Mouse (Mus musculus): ENCODE data around the gene Atp2b4. TPM values are rescaled to one million over a fixed set of nuclear protein-coding genes. Genes with fewer than 3 reads are reported as not detected.

The Atp2b4 gene
- polyA plus RNA-seq, 1 experiment from 2014 or later: 3.5 TPM

- Histone ChIP-seq H3K27ac (no peak overlapping the region), H3K36me3 (no peaks in the 10 kb centered on the region), H3K9me3 (replicated peaks) (no peaks in the 10 kb centered on the region), H3K4me3 (no peak overlapping the region), H3K27me3 (ENCODE audit: low read depth, poor library complexity, severe bottlenecking) (0 out of 2 replicates have a peak, but pooled peaks cover 4% of the 10 kb centered on the region), H3K4me1 (peaks cover 47% of the 10 kb centered on the region)
- 90% methylated on average over 5 of the region's 5 CpGs for WGBS
- no peak for DNase-seq (ENCODE audit: low spot score)
These were observed 39.6 kb downstream of the Atp2b4 start for GRCm38 (mm10) chr1:133761278-133761677.

- H3K36me3 ChIP-seq: no peaks in the 10 kb centered on the region
- H3K4me1 ChIP-seq: peaks cover 1% of the 10 kb centered on the region; the same call in 1 of the 2 replicates
- H3K27ac ChIP-seq: no peak overlapping the region
- WGBS: 82% methylated on average over 4 of the region's 4 CpGs
- DNase-seq (ENCODE audit: low spot score): no peak
- no peaks in the 10 kb centered on the region for H3K9me3 ChIP-seq (replicated peaks)
- 0 out of 2 replicates have a peak, but pooled peaks cover 4% of the 10 kb centered on the region for H3K27me3 ChIP-seq (ENCODE audit: low read depth, poor library complexity, severe bottlenecking)
- H3K4me3 ChIP-seq: no peak overlapping the region
These were observed 46.4 kb downstream of the Atp2b4 start for GRCm38 (mm10) chr1:133754317-133754868.

- Histone ChIP-seq H3K9me3 (replicated peaks) (no peaks in the 10 kb centered on the region), H3K36me3 (no peaks in the 10 kb centered on the region), H3K27ac (no peak overlapping the region), H3K4me1 (peaks cover 5% of the 10 kb centered on the region; the same call in 1 of the 2 replicates), H3K27me3 (ENCODE audit: low read depth, poor library complexity, severe bottlenecking) (0 out of 2 replicates have a peak, but pooled peaks cover 4% of the 10 kb centered on the region), H3K4me3 (no peak overlapping the region)
- 89% methylated on average over 8 of the region's 8 CpGs for WGBS
- no peak for DNase-seq (ENCODE audit: low spot score)
These were observed 47.5 kb downstream of the Atp2b4 start for GRCm38 (mm10) chr1:133753325-133753724.

GRCm38 (mm10) chr1:133751621-133752020, 49.2 kb downstream of the Atp2b4 start:
- Histone ChIP-seq H3K27ac (no peak overlapping the region), H3K27me3 (ENCODE audit: low read depth, poor library complexity, severe bottlenecking) (no peaks in the 10 kb centered on the region), H3K4me3 (no peak overlapping the region), H3K4me1 (peaks cover 17% of the 10 kb centered on the region), H3K9me3 (replicated peaks) (no peaks in the 10 kb centered on the region), H3K36me3 (no peaks in the 10 kb centered on the region)
- no peak for DNase-seq (ENCODE audit: low spot score)
- WGBS: 84% methylated on average over 3 of the region's 3 CpGs

GRCm38 (mm10) chr1:133749954-133750353, 50.9 kb downstream of the Atp2b4 start:
- Histone ChIP-seq H3K36me3 (no peaks in the 10 kb centered on the region), H3K4me3 (no peak overlapping the region), H3K27ac (no peak overlapping the region), H3K4me1 (peaks cover 26% of the 10 kb centered on the region), H3K9me3 (replicated peaks) (no peaks in the 10 kb centered on the region), H3K27me3 (ENCODE audit: low read depth, poor library complexity, severe bottlenecking) (peaks cover 11% of the 10 kb centered on the region)
- 76% methylated on average over 4 of the region's 4 CpGs for WGBS
- DNase-seq (ENCODE audit: low spot score): no peak

GRCm38 (mm10) chr1:133745078-133745495, 55.8 kb downstream of the Atp2b4 start:
- Histone ChIP-seq H3K4me3 (no peak overlapping the region), H3K4me1 (peaks cover 67% of the 10 kb centered on the region), H3K9me3 (replicated peaks) (no peaks in the 10 kb centered on the region), H3K36me3 (no peaks in the 10 kb centered on the region), H3K27ac (peak overlapping the region; percentile 31; the same call in 1 of the 2 replicates), H3K27me3 (ENCODE audit: low read depth, poor library complexity, severe bottlenecking) (peaks cover 40% of the 10 kb centered on the region)
- DNase-seq (ENCODE audit: low spot score): no peak
- 58% methylated on average over 9 of the region's 9 CpGs for WGBS

GRCm38 (mm10) chr1:133744609-133745008, 56.2 kb downstream of the Atp2b4 start:
- H3K4me3 ChIP-seq: no peak overlapping the region
- peaks cover 67% of the 10 kb centered on the region for H3K4me1 ChIP-seq
- H3K27ac ChIP-seq: peak overlapping the region; percentile 31; the same call in 1 of the 2 replicates
- H3K36me3 ChIP-seq: no peaks in the 10 kb centered on the region
- 87% methylated on average over 4 of the region's 4 CpGs for WGBS
- no peak for DNase-seq (ENCODE audit: low spot score)
- H3K27me3 ChIP-seq (ENCODE audit: low read depth, poor library complexity, severe bottlenecking): peaks cover 44% of the 10 kb centered on the region
- H3K9me3 ChIP-seq (replicated peaks): no peaks in the 10 kb centered on the region

GRCm38 (mm10) chr1:133742517-133742916, 58.3 kb downstream of the Atp2b4 start:
- WGBS: 24% methylated on average over 8 of the region's 8 CpGs
- no peaks in the 10 kb centered on the region for H3K36me3 ChIP-seq
- no peak overlapping the region for H3K4me3 ChIP-seq
- no peaks in the 10 kb centered on the region for H3K9me3 ChIP-seq (replicated peaks)
- H3K4me1 ChIP-seq: peaks cover 59% of the 10 kb centered on the region
- H3K27ac ChIP-seq: peak overlapping the region; percentile 88
- H3K27me3 ChIP-seq (ENCODE audit: low read depth, poor library complexity, severe bottlenecking): peaks cover 63% of the 10 kb centered on the region
- DNase-seq (ENCODE audit: low spot score): peak; percentile 43

GRCm38 (mm10) chr1:133741881-133742434, 58.9 kb downstream of the Atp2b4 start:
- peaks cover 69% of the 10 kb centered on the region for H3K27me3 ChIP-seq (ENCODE audit: low read depth, poor library complexity, severe bottlenecking)
- no peaks in the 10 kb centered on the region for H3K36me3 ChIP-seq
- H3K9me3 ChIP-seq (replicated peaks): no peaks in the 10 kb centered on the region
- peaks cover 53% of the 10 kb centered on the region for H3K4me1 ChIP-seq
- no peak overlapping the region for H3K4me3 ChIP-seq
- WGBS: 33% methylated on average over 11 of the region's 11 CpGs
- H3K27ac ChIP-seq: peak overlapping the region; percentile 88
- DNase-seq (ENCODE audit: low spot score): peak; percentile 58

GRCm38 (mm10) chr1:133741171-133741570, 59.7 kb downstream of the Atp2b4 start:
- no peak for DNase-seq (ENCODE audit: low spot score)
- no peak overlapping the region for H3K4me3 ChIP-seq
- peaks cover 75% of the 10 kb centered on the region for H3K27me3 ChIP-seq (ENCODE audit: low read depth, poor library complexity, severe bottlenecking)
- WGBS: 87% methylated on average over 6 of the region's 6 CpGs
- no peaks in the 10 kb centered on the region for H3K9me3 ChIP-seq (replicated peaks)
- H3K36me3 ChIP-seq: no peaks in the 10 kb centered on the region
- H3K27ac ChIP-seq: peak overlapping the region; percentile 88
- peaks cover 55% of the 10 kb centered on the region for H3K4me1 ChIP-seq

GRCm38 (mm10) chr1:133736664-133737063, 64.2 kb downstream of the Atp2b4 start:
- Histone ChIP-seq H3K27me3 (ENCODE audit: low read depth, poor library complexity, severe bottlenecking) (peaks cover 58% of the 10 kb centered on the region), H3K27ac (peak overlapping the region; percentile 87; the same call in 1 of the 2 replicates), H3K4me1 (peaks cover 44% of the 10 kb centered on the region), H3K4me3 (no peak overlapping the region), H3K9me3 (replicated peaks) (no peaks in the 10 kb centered on the region), H3K36me3 (peaks cover under 1% of the 10 kb centered on the region; the same call in 1 of the 2 replicates)
- DNase-seq (ENCODE audit: low spot score): no peak
- WGBS: 77% methylated on average over 7 of the region's 7 CpGs

GRCm38 (mm10) chr1:133735995-133736652, 64.7 kb downstream of the Atp2b4 start:
- peak; percentile 68 for DNase-seq (ENCODE audit: low spot score)
- WGBS: 16% methylated on average over 17 of the region's 17 CpGs
- peak overlapping the region; percentile 49 for H3K4me3 ChIP-seq
- H3K4me1 ChIP-seq: peaks cover 38% of the 10 kb centered on the region
- peaks cover 58% of the 10 kb centered on the region for H3K27me3 ChIP-seq (ENCODE audit: low read depth, poor library complexity, severe bottlenecking)
- H3K36me3 ChIP-seq: peaks cover 3% of the 10 kb centered on the region; the same call in 1 of the 2 replicates
- peak overlapping the region; percentile 87 for H3K27ac ChIP-seq
- no peaks in the 10 kb centered on the region for H3K9me3 ChIP-seq (replicated peaks)

- H3K9me3 ChIP-seq (replicated peaks): no peaks in the 10 kb centered on the region
These were observed 68.0 kb downstream of the Atp2b4 start for GRCm38 (mm10) chr1:133732814-133733213.

More at GRCm38 (mm10) chr1:133732814-133733213, 68.0 kb downstream of the Atp2b4 start:
- Histone ChIP-seq H3K27me3 (ENCODE audit: low read depth, poor library complexity, severe bottlenecking) (peaks cover 33% of the 10 kb centered on the region), H3K36me3 (peaks cover 17% of the 10 kb centered on the region), H3K4me3 (no peak overlapping the region), H3K27ac (peak overlapping the region; percentile 69), H3K4me1 (peaks cover 33% of the 10 kb centered on the region)
- DNase-seq (ENCODE audit: low spot score): peak; percentile 41
- WGBS: 39% methylated on average over 11 of the region's 11 CpGs
